Mouse (Mus musculus) stomach, postnatal 0 days (tissue): ENCODE results near the gene Hpcal1. TPM values are rescaled to one million over a fixed set of nuclear protein-coding genes. Genes with fewer than 3 reads are reported as not detected.

Experiments
- ATAC-seq: fragments of 200-750 bp; cut with Nextera tagmentation; 2 replicates; pipeline ENCODE4 v1.8.0; 2017; ENCODE audit not compliant: low FRiP score, low TSS enrichment
- DNase-seq: peaks from one replicate; pipeline ENCODE4 v3.0.0-alpha.2; 2016; ENCODE audit warnings: low spot score
- H3K27ac ChIP-seq: fragments of 300-500 bp; sonication (generic); replicated peaks from 2 replicates; pipeline ENCODE4 v1.5.1; 2014; ENCODE audit warnings: mild to moderate bottlenecking, control low read depth
- H3K27me3 ChIP-seq: fragments of 300-500 bp; sonication (generic); 2 replicates; pipeline ENCODE4 v1.6.1; 2014; ENCODE audit warnings: low read length; ENCODE audit not compliant: control insufficient read depth, insufficient read depth
- H3K36me3 ChIP-seq: fragments of 300-500 bp; sonication (generic); 2 replicates; pipeline ENCODE4 v1.6.1; 2014; ENCODE audit warnings: low read length, mixed read lengths; ENCODE audit not compliant: control insufficient read depth, insufficient read depth
- H3K4me1 ChIP-seq: fragments of 300-500 bp; sonication (generic); replicated peaks from 2 replicates; pipeline ENCODE4 v1.6.1; 2014; ENCODE audit warnings: antibody characterized with exemption; ENCODE audit not compliant: control insufficient read depth, insufficient read depth
- H3K4me2 ChIP-seq: fragments of 300-500 bp; sonication (generic); replicated peaks from 2 replicates; pipeline ENCODE4 v1.6.1; 2014; ENCODE audit warnings: low read depth, mild to moderate bottlenecking, control low read depth, moderate library complexity
- H3K4me3 ChIP-seq: fragments of 300-500 bp; sonication (generic); 2 replicates; pipeline ENCODE4 v1.5.1; 2014; ENCODE audit warnings: low read depth, low read length, control low read depth
- H3K9ac ChIP-seq: fragments of 300-500 bp; sonication (generic); 2 replicates; pipeline ENCODE4 v1.6.1; 2014; ENCODE audit warnings: mild to moderate bottlenecking, low read length, control low read depth, mixed read lengths
- H3K9me3 ChIP-seq: fragments of 300-500 bp; sonication (generic); 2 replicates; pipeline ENCODE4 v1.6.1; 2016; ENCODE audit warnings: low read length; ENCODE audit not compliant: control insufficient read depth
- CTCF ChIP-seq: IDR thresholded peaks from 2 replicates; pipeline ENCODE4 v1.5.1; 2016; ENCODE audit warnings: antibody characterized with exemption, low read depth, mild to moderate bottlenecking, moderate library complexity
- EP300 ChIP-seq: optimal IDR thresholded peaks from 2 replicates; pipeline ENCODE3; 2016; ENCODE audit warnings: antibody characterized with exemption
- WGBS: fragments of 180-500 bp; shearing (Covaris S2); extraction: QIAGEN DNeasy Blood & Tissue Kit; methylation state at CpG from one replicate; pipeline ENCODE4 v1.1.7; 2014; 5-methylcytosine and 5-hydroxymethylcytosine counted together
- polyA plus RNA-seq: library from polyadenylated mRNA; unstranded; fragments of >200 nt; fragmentation: Nextera tagmentation; extraction: Ambion mirVana; gene quantifications from 2 replicates; pipeline ENCODE4 v1.2.1, GENCODE M21; 2015

Gene Hpcal1
- polyA plus RNA-seq, 1 experiment from 2014 or later = 62.6 TPM

DNA sequence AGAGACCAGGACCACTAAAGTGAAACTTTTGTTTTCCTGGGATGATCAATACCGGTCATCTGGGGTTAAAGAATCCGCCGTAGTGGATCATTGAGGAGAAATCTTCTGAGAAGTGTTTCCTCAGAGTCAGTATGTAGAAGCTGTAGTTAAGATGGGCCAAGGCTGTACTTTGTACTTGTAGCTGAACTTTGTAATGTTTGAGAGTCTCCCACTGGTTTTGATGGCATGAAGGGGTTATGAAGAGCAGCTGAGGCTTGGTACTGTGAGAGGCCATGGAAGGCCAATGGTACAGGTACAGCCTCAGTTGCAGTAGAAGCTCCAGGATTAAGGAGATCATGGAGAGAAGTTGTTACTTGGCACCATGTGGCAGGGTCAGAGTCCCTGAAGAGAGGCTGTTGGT lies 13.2 kb downstream of the Hpcal1 start:
- Histone ChIP-seq H3K4me3 (no peak overlapping the region), H3K4me1 (no peaks in the 10 kb centered on the region; the same call in 1 of the 2 replicates), H3K27me3 (no peaks in the 10 kb centered on the region), H3K27ac (no peak overlapping the region), H3K9me3 (no peaks in the 10 kb centered on the region), H3K9ac (no peak overlapping the region), H3K4me2 (no peak overlapping the region), H3K36me3 (no peaks in the 10 kb centered on the region)
- DNase-seq = no peak
- no peak for TF ChIP-seq EP300
- no peak for TF ChIP-seq CTCF
- no peak for ATAC-seq
- WGBS = 92% methylated on average over 3 of the region's 3 CpGs

DNA sequence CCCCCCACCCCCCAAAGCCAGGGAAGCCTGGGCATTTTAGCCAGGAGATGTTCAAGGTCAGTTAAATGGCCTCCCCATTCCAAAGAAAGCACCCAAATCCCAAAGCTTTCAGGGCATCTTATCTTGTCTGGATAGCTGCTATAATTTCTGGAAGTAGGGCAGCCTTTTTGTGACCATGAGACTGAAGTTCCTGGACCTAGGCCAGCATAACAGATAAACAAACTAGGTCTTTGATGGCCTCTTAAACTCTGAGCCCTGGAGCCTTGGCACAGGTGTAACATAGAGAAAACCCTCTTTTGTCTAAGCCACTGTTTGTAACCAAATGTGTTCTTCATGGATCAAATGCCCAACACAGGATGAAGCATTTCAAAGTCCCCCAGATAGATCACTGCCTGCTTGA lies 16.8 kb downstream of the Hpcal1 start:
- DNase-seq (no peak), ATAC-seq (no peak)
- no peak overlapping the region for H3K27ac ChIP-seq
- H3K4me3 ChIP-seq = no peak overlapping the region
- 0 out of 2 replicates have a peak, but pooled peaks cover 3% of the 10 kb centered on the region for H3K4me1 ChIP-seq
- no peaks in the 10 kb centered on the region for H3K36me3 ChIP-seq
- TF ChIP-seq EP300 (no peak), CTCF (no peak)
- H3K27me3 ChIP-seq = no peaks in the 10 kb centered on the region
- H3K9me3 ChIP-seq = no peaks in the 10 kb centered on the region
- H3K4me2 ChIP-seq = no peak overlapping the region
- H3K9ac ChIP-seq = no peak overlapping the region

DNA sequence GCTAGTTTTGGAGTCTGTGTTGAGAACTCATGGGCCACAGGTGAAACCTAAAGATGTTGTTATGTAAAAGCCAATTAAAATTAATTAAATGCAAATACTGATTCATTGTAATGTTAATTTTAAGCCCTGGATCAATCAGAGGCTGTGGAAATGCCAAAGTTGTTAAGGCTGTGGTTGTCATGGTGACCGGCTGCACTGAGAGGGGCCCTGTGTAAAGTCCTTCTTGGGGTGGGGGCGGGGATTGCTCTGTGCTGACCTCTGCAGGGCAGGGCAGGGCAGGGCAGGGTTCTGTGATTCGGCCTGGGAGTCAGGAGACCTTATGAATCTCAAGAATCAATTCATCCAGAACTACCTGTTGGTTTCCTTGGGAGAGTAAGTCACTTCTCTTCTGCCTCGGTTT lies 18.8 kb downstream of the Hpcal1 start:
- H3K27me3 ChIP-seq = no peaks in the 10 kb centered on the region
- H3K27ac ChIP-seq = no peak overlapping the region
- no peak overlapping the region for H3K4me3 ChIP-seq
- H3K4me2 ChIP-seq = no peak overlapping the region
- TF ChIP-seq EP300 (no peak), CTCF (peak; percentile 50)
- DNase-seq (peak; percentile 39), ATAC-seq (peak; percentile 13; the same call in 1 of the 2 replicates)
- H3K36me3 ChIP-seq = no peaks in the 10 kb centered on the region
- WGBS = 53% methylated on average over 4 of the region's 4 CpGs
- no peaks in the 10 kb centered on the region for H3K9me3 ChIP-seq
- H3K9ac ChIP-seq = no peak overlapping the region
- H3K4me1 ChIP-seq = 0 out of 2 replicates have a peak, but pooled peaks cover 3% of the 10 kb centered on the region

DNA sequence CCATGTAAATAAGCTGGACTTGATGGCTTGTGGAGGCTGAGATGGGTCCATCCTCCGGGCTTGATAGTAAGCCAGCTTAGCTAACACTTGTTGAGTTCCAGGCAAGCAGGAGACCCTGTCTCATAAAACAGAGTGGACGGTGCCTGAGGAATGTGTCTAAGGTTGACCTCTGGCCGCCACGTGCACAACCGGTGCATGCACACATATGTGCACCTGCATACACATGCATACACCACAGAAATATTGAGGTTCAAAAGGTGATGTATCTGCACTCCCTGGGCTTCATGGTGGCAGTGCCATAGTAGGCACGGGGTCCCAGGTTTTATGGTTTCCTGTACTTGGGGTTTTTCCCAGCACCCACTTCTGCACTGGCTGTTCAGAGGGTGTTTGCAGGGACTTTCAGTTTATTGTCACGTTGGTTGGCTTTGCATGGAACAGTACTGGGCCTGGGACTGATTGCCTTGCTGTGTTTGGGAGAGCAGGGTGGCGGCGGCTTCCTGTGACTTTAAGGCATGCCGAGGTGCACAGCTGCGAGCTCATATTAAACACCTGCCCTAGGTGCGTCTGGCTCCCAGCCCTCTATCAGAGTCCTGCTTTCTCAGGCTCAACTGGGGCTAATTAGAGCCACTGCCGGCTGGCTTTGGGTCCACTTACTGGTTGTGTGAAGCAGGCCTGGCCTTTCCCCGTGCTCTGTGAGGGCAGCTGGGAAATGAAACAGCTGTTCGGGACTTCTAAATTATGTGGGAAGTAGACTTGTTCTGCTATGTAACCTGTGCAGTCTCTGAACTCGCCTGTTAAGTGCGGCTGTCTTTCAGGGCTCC lies 19.5 kb downstream of the Hpcal1 start:
- Histone ChIP-seq H3K9ac (0 out of 2 replicates have a peak overlapping the region, but pooled peaks have one; percentile 23), H3K9me3 (no peaks in the 10 kb centered on the region), H3K4me1 (0 out of 2 replicates have a peak, but pooled peaks cover 3% of the 10 kb centered on the region), H3K4me2 (0 out of 2 replicates have a peak overlapping the region, but pooled peaks have one; percentile 17), H3K27me3 (no peaks in the 10 kb centered on the region), H3K4me3 (no peak overlapping the region), H3K27ac (peak overlapping the region; percentile 67), H3K36me3 (no peaks in the 10 kb centered on the region)
- DNase-seq = peak; percentile 58
- peak; percentile 66 for ATAC-seq
- 42% methylated on average over 17 of the region's 17 CpGs for WGBS
- no peak for TF ChIP-seq CTCF
- TF ChIP-seq EP300 = no peak

DNA sequence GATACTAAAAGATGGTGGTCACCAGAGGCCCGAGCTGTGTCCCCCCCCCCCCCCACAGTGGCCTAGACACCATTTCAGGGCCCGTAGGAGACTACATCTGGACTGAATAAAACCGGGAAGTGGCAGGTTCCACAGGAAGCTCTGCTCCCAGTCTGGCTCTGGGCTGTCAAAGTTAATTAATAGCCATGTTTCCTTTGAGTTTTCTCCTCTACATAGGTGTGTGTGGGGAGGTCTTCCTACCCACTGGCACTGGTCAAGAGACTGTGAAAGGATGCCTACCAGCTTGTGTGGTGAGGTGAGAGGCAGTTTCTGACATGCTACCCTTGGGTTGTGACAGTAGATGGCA lies 20.1 kb downstream of the Hpcal1 start:
- H3K27ac ChIP-seq = no peak overlapping the region; the same call in 1 of the 2 replicates
- no peaks in the 10 kb centered on the region for H3K27me3 ChIP-seq
- no peak for TF ChIP-seq EP300
- TF ChIP-seq CTCF = no peak
- no peak overlapping the region for H3K4me3 ChIP-seq
- DNase-seq = no peak
- H3K36me3 ChIP-seq = no peaks in the 10 kb centered on the region
- no peaks in the 10 kb centered on the region for H3K9me3 ChIP-seq
- 0 out of 2 replicates have a peak, but pooled peaks cover 3% of the 10 kb centered on the region for H3K4me1 ChIP-seq
- no peak overlapping the region for H3K9ac ChIP-seq
- WGBS = 4% methylated on average over 3 of the region's 3 CpGs
- peak; percentile 16; the same call in 1 of the 2 replicates for ATAC-seq
- H3K4me2 ChIP-seq = 0 out of 2 replicates have a peak overlapping the region, but pooled peaks have one; percentile 17
